Mouse (Mus musculus): ENCODE data around the gene Chchd3. TPM values are rescaled to one million over a fixed set of nuclear protein-coding genes. Genes with fewer than 3 reads are reported as not detected.

The Chchd3 gene
- polyA plus RNA-seq, 1 experiment from 2014 or later: 182 TPM

DNA sequence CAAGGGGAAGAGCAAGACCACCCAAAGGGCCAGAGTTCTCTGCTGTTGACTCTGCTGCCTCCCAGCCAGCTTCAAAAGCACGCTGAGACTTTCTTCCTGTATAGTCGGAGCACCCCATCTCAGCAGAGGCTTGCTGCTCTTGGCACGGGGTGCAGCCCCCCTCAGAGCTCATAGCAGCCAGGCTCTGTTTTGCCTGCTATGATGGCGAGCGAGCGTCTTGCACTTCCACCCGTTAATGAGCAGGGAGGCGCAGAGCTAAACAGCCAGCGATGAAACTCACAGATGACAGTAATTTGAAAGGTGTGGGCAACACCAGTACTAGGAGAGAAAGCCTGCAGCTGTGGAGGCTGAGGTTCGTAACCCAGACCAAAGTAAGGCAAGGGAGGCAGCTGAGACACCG, 283.7 kb downstream of the Chchd3 start:
- Histone ChIP-seq H3K9me3 (replicated peaks; ENCODE audit: control insufficient read depth, low read length) (no peaks in the 10 kb centered on the region), H3K9ac (ENCODE audit: low read depth, low read length) (no peak overlapping the region), H3K4me3 (ENCODE audit: low read depth, low read length) (no peak overlapping the region), H3K27ac (ENCODE audit: low read depth, low read length) (no peak overlapping the region), H3K27me3 (ENCODE audit: control insufficient read depth, insufficient read depth, low read length) (no peaks in the 10 kb centered on the region), H3K4me2 (no peak overlapping the region), H3K36me3 (ENCODE audit: control insufficient read depth, insufficient read depth, low read length) (no peaks in the 10 kb centered on the region), H3K4me1 (ENCODE audit: control insufficient read depth, insufficient read depth, low read length) (peaks cover 5% of the 10 kb centered on the region; the same call in 1 of the 2 replicates)
- WGBS (ENCODE audit: insufficient replicate concordance): 71% methylated on average over 11 of the region's 11 CpGs
- ATAC-seq (replicated peaks; ENCODE audit: insufficient number of reproducible peaks, low FRiP score, low TSS enrichment): no peak

DNA sequence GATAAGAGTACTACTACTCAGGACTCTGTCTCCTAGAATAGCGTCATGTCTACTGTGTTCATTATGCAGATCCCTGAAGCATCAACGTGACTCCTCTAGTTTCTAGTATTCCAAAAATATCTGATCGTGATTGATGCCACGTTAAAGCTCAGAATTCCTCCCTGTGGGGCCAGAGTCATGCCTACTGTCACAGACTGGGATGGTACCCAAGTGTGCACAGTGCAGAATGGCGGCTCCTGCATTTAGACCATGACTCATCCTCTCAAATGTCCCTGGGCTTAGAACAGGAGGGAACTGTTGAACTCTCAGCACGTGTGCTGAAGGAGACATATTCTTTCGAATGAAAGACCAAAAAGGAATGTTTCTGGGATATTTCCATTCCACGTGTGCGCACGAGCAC, 305.5 kb downstream of the Chchd3 start:
- Histone ChIP-seq H3K27me3 (ENCODE audit: control insufficient read depth, insufficient read depth, low read length) (no peaks in the 10 kb centered on the region), H3K9ac (ENCODE audit: low read depth, low read length) (no peak overlapping the region), H3K27ac (ENCODE audit: low read depth, low read length) (no peak overlapping the region), H3K9me3 (replicated peaks; ENCODE audit: control insufficient read depth, low read length) (no peaks in the 10 kb centered on the region), H3K36me3 (ENCODE audit: control insufficient read depth, insufficient read depth, low read length) (no peaks in the 10 kb centered on the region), H3K4me2 (no peak overlapping the region), H3K4me3 (ENCODE audit: low read depth, low read length) (no peak overlapping the region), H3K4me1 (ENCODE audit: control insufficient read depth, insufficient read depth, low read length) (no peaks in the 10 kb centered on the region)
- ATAC-seq (replicated peaks; ENCODE audit: insufficient number of reproducible peaks, low FRiP score, low TSS enrichment): no peak
- WGBS (ENCODE audit: insufficient replicate concordance): 68% methylated on average over 10 of the region's 10 CpGs

DNA sequence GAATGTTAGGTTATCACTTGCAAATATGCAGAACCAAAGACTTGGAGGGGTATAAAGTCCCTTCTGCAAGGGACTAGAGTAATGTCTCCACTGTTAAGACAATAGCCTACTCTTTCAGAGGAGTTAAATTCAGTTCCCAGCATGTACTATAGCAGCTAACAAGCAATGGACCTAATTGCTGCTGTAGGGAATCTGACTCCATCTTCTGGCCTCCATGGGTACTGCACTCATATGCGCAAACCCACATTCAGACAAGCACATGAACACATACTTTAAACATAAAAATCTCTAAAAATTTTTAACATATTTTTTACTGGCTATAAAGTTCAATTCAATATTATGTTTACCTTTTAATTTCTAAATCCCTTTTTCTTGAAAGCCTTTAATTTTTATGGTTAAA, 310.2 kb downstream of the Chchd3 start:
- no peak overlapping the region for H3K27ac ChIP-seq (ENCODE audit: low read depth, low read length)
- no peaks in the 10 kb centered on the region for H3K27me3 ChIP-seq (ENCODE audit: control insufficient read depth, insufficient read depth, low read length)
- 90% methylated on average over 1 of the region's 1 CpGs for WGBS (ENCODE audit: insufficient replicate concordance)
- H3K36me3 ChIP-seq (ENCODE audit: control insufficient read depth, insufficient read depth, low read length): no peaks in the 10 kb centered on the region
- H3K9me3 ChIP-seq (replicated peaks; ENCODE audit: control insufficient read depth, low read length): no peaks in the 10 kb centered on the region
- no peak overlapping the region for H3K4me2 ChIP-seq
- H3K4me3 ChIP-seq (ENCODE audit: low read depth, low read length): no peak overlapping the region
- no peak overlapping the region for H3K9ac ChIP-seq (ENCODE audit: low read depth, low read length)
- no peaks in the 10 kb centered on the region for H3K4me1 ChIP-seq (ENCODE audit: control insufficient read depth, insufficient read depth, low read length)
- no peak for ATAC-seq (replicated peaks; ENCODE audit: insufficient number of reproducible peaks, low FRiP score, low TSS enrichment)

DNA sequence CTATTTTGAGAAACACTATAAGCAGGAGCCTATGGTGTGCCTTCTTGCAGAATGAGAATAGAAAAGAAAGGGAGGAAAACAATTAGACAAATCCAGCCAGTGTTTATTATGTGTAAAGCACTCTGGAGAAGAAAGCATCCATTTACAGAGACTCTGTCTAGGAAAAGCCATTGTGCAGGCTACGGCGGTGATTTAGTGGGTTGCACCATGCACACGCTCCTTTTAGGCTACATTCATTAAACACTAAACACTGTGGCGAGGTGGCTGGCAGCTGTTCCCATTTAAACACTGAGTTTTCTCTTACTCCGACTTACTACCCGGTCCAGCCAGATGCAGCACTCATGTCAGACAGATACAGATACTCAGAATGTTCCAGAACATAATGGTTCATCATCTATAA, 311.3 kb downstream of the Chchd3 start:
- no peaks in the 10 kb centered on the region for H3K4me1 ChIP-seq (ENCODE audit: control insufficient read depth, insufficient read depth, low read length)
- H3K9ac ChIP-seq (ENCODE audit: low read depth, low read length): no peak overlapping the region
- no peak for ATAC-seq (replicated peaks; ENCODE audit: insufficient number of reproducible peaks, low FRiP score, low TSS enrichment)
- no peaks in the 10 kb centered on the region for H3K36me3 ChIP-seq (ENCODE audit: control insufficient read depth, insufficient read depth, low read length)
- no peaks in the 10 kb centered on the region for H3K9me3 ChIP-seq (replicated peaks; ENCODE audit: control insufficient read depth, low read length)
- H3K4me3 ChIP-seq (ENCODE audit: low read depth, low read length): no peak overlapping the region
- H3K27me3 ChIP-seq (ENCODE audit: control insufficient read depth, insufficient read depth, low read length): no peaks in the 10 kb centered on the region
- no peak overlapping the region for H3K27ac ChIP-seq (ENCODE audit: low read depth, low read length)
- H3K4me2 ChIP-seq: no peak overlapping the region
- whole genome bisulfite sequencing (ENCODE audit: insufficient replicate concordance): 83% methylated on average over 6 of the region's 6 CpGs

DNA sequence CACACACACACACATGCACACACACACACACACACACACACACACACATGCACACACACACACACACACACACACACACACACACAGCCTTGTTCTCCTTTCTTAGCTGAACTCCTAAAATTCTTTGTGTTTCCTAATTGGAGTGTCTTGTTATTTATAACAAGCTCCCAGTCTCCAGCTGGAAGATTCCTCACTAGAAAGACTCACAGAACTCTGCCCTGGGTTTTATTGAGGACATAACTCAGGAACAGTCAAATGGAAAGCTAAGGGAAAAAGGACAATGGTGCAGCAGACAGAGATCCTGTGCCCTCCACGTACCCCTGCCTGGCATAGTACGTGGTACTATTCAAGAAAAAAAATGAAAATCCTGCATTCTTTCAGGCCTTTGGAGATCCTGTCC, 312.7 kb downstream of the Chchd3 start:
- no peak for ATAC-seq (replicated peaks; ENCODE audit: insufficient number of reproducible peaks, low FRiP score, low TSS enrichment)
- H3K4me3 ChIP-seq (ENCODE audit: low read depth, low read length): no peak overlapping the region
- no peak overlapping the region for H3K27ac ChIP-seq (ENCODE audit: low read depth, low read length)
- WGBS (ENCODE audit: insufficient replicate concordance): 67% methylated on average over 2 of the region's 2 CpGs
- H3K4me1 ChIP-seq (ENCODE audit: control insufficient read depth, insufficient read depth, low read length): no peaks in the 10 kb centered on the region
- no peak overlapping the region for H3K4me2 ChIP-seq
- H3K27me3 ChIP-seq (ENCODE audit: control insufficient read depth, insufficient read depth, low read length): no peaks in the 10 kb centered on the region
- no peak overlapping the region for H3K9ac ChIP-seq (ENCODE audit: low read depth, low read length)
- H3K9me3 ChIP-seq (replicated peaks; ENCODE audit: control insufficient read depth, low read length): no peaks in the 10 kb centered on the region
- H3K36me3 ChIP-seq (ENCODE audit: control insufficient read depth, insufficient read depth, low read length): no peaks in the 10 kb centered on the region

Other genes with a start within 250 kb of the Chchd3 start
- 27.0 and 36.1 TPM in 2 replicates for gene Exoc4, start 188.8 kb upstream of the Chchd3 start, polyA plus RNA-seq (2014; fragmentation: Nextera tagmentation; extraction: Ambion mirVana)